Mouse (Mus musculus) kidney, embryonic 15.5 days (tissue): Measurements from ENCODE around the gene Atrnl1. TPM values are rescaled to one million over a fixed set of nuclear protein-coding genes. Genes with fewer than 3 reads are reported as not detected.
"Not testable (repeated sequence)": the region's sequence is repeated elsewhere in the genome, so short reads cannot be mapped to it uniquely, and the experiment has no call there.

Source experiments
- ATAC-seq: fragments of 200-750 bp; cut with Nextera tagmentation; replicated peaks from 2 replicates; pipeline ENCODE4 v1.8.0; 2017; ENCODE audit warnings: moderate TSS enrichment; ENCODE audit not compliant: low FRiP score
- H3K27ac ChIP-seq: fragments of 300-500 bp; sonication (generic); 2 replicates; pipeline ENCODE4 v1.5.1; 2015; ENCODE audit warnings: mild to moderate bottlenecking, inconsistent platforms
- H3K27me3 ChIP-seq: fragments of 300-500 bp; sonication (generic); 2 replicates; pipeline ENCODE4 v1.6.1; 2015; ENCODE audit warnings: inconsistent platforms
- H3K36me3 ChIP-seq: fragments of 300-500 bp; sonication (generic); 2 replicates; pipeline ENCODE4 v1.6.1; 2015; ENCODE audit warnings: inconsistent platforms
- H3K4me1 ChIP-seq: fragments of 300-500 bp; sonication (generic); 2 replicates; pipeline ENCODE4 v1.6.1; 2015; ENCODE audit warnings: inconsistent platforms
- H3K4me2 ChIP-seq: fragments of 300-500 bp; sonication (generic); 2 replicates; pipeline ENCODE4 v1.6.1; 2015; ENCODE audit warnings: moderate library complexity, mild to moderate bottlenecking, inconsistent platforms
- H3K4me3 ChIP-seq: fragments of 300-500 bp; sonication (generic); replicated peaks from 2 replicates; pipeline ENCODE4 v1.5.1; 2015; ENCODE audit warnings: mild to moderate bottlenecking, inconsistent platforms
- H3K9ac ChIP-seq: fragments of 300-500 bp; sonication (generic); 2 replicates; pipeline ENCODE4 v1.6.1; 2015; ENCODE audit warnings: mild to moderate bottlenecking, inconsistent platforms
- H3K9me3 ChIP-seq: fragments of 300-500 bp; sonication (generic); replicated peaks from 2 replicates; pipeline ENCODE4 v1.6.1; 2016; ENCODE audit warnings: inconsistent platforms
- WGBS: fragments of 180-500 bp; shearing (Covaris S2); methylation state at CpG from one replicate; pipeline ENCODE4 v1.1.7; 2015; ENCODE audit warnings: mixed read lengths; 5-methylcytosine and 5-hydroxymethylcytosine counted together
- polyA plus RNA-seq: library from polyadenylated mRNA; unstranded; fragments of >200 nt; fragmentation: Nextera tagmentation; extraction: Ambion mirVana; gene quantifications from 2 replicates; pipeline ENCODE4 v1.2.1, GENCODE M21; 2015

The Atrnl1 gene
- polyA plus RNA-seq, 1 experiment from 2014 or later: 9.2 TPM

DNA sequence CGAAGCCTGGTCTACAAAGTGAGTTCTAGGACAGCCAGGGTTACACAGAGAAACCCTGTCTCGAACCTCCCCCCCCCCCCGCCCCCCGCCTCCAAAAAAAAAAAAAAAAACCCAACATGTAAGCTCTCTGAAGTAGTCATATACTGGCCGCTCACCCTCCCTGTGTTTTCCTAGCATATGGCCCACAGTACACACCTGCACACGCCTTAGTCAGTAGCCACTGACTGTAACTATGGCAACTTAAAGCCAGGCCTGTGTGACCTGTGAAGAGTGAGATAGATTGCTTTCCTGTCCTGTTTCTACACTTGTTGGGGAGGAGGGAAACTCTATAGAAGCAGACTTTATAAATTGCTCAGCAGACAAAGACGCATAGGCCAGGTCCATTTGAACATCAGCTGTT lies 239.1 kb downstream of the Atrnl1 start:
- no peak for ATAC-seq
- Histone ChIP-seq H3K9ac (no peak overlapping the region), H3K36me3 (0 out of 2 replicates have a peak, but pooled peaks cover 12% of the 10 kb centered on the region), H3K27me3 (no peaks in the 10 kb centered on the region), H3K4me1 (no peaks in the 10 kb centered on the region), H3K9me3 (peaks cover 3% of the 10 kb centered on the region; the same call in 1 of the 2 replicates), H3K4me2 (no peak overlapping the region), H3K27ac (no peak overlapping the region), H3K4me3 (no peak overlapping the region)
- WGBS: 70% methylated on average over 7 of the region's 7 CpGs

- 91% methylated on average over 4 of the region's 4 CpGs for WGBS
These were observed 257.5 kb downstream of the Atrnl1 start for GRCm38 (mm10) chr19:57868350-57868749.

GRCm38 (mm10) chr19:57870871-57871270 lies 260.0 kb downstream of the Atrnl1 start:
- H3K4me2 ChIP-seq: no peak overlapping the region
- 65% methylated on average over 13 of the region's 13 CpGs for WGBS
- no peak for ATAC-seq

More at GRCm38 (mm10) chr19:57868350-57868749, 257.5 kb downstream of the Atrnl1 start:
- no peak for ATAC-seq
- no peak overlapping the region for H3K4me3 ChIP-seq
- no peak overlapping the region for H3K4me2 ChIP-seq
- H3K4me1 ChIP-seq: no peaks in the 10 kb centered on the region
- no peaks in the 10 kb centered on the region for H3K27me3 ChIP-seq
- H3K9ac ChIP-seq: no peak overlapping the region
- no peaks in the 10 kb centered on the region for H3K9me3 ChIP-seq
- H3K27ac ChIP-seq: no peak overlapping the region
- no peaks in the 10 kb centered on the region for H3K36me3 ChIP-seq

DNA sequence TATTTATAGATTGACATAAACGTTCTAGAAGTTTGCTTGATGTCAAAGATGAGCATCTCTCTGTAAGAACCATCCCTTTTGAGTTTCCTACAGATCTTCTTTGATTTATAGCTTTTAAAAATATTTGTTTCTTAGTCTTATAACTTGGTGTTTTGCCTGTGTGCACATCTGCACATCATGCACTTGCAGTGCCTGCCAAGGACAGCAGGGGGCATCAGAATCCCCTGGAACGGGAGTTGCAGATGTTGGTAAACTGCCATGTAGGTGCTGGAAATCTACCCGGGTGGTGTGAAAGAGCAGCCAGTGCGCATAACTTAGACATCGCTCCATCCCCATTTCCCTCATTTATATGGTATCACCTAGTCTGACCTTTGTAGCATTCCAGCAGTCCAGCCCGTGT lies 265.2 kb downstream of the Atrnl1 start:
- 88% methylated on average over 6 of the region's 6 CpGs for WGBS

More at GRCm38 (mm10) chr19:57870871-57871270, 260.0 kb downstream of the Atrnl1 start:
- Histone ChIP-seq H3K27ac (no peak overlapping the region), H3K9me3 (no peaks in the 10 kb centered on the region), H3K4me1 (no peaks in the 10 kb centered on the region), H3K27me3 (no peaks in the 10 kb centered on the region), H3K9ac (no peak overlapping the region), H3K4me3 (no peak overlapping the region), H3K36me3 (no peaks in the 10 kb centered on the region)

GRCm38 (mm10) chr19:57877343-57877742 lies 266.5 kb downstream of the Atrnl1 start:
- Histone ChIP-seq H3K27me3 (no peaks in the 10 kb centered on the region), H3K4me1 (peaks cover 21% of the 10 kb centered on the region), H3K9me3 (no peaks in the 10 kb centered on the region), H3K9ac (no peak overlapping the region), H3K36me3 (0 out of 2 replicates have a peak, but pooled peaks cover 4% of the 10 kb centered on the region), H3K27ac (no peak overlapping the region), H3K4me2 (no peak overlapping the region), H3K4me3 (no peak overlapping the region)
- no peak for ATAC-seq
- WGBS: 94% methylated on average over 4 of the region's 4 CpGs

More for the DNA sequence above, 265.2 kb downstream of the Atrnl1 start:
- peaks cover 21% of the 10 kb centered on the region for H3K4me1 ChIP-seq
- no peak overlapping the region for H3K9ac ChIP-seq
- no peaks in the 10 kb centered on the region for H3K9me3 ChIP-seq
- H3K4me2 ChIP-seq: no peak overlapping the region
- 0 out of 2 replicates have a peak, but pooled peaks cover 4% of the 10 kb centered on the region for H3K36me3 ChIP-seq
- H3K27me3 ChIP-seq: no peaks in the 10 kb centered on the region
- no peak for ATAC-seq
- H3K4me3 ChIP-seq: no peak overlapping the region
- no peak overlapping the region for H3K27ac ChIP-seq

DNA sequence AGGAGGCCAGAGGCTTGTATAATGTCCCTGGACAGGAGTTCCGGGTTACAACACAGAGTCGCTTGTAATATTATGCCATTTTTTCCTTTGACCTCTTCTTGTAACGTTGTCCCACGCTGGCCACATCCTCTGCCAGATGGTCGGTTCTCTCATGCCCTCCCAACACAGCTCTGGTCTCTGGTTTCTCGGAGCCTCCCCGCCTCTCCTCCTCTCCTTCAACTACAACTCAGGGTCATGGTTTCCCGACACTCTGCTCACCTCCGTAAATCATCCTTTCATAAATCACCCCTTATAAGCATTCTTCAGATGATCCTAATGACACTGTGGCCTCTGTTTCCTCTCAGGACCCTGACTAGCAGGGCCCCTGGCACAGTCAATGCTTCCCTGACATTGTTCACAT lies 267.7 kb downstream of the Atrnl1 start:
- peak; percentile 58 for ATAC-seq
- 31% methylated on average over 9 of the region's 9 CpGs for WGBS
- H3K9me3 ChIP-seq: no peaks in the 10 kb centered on the region
- H3K4me3 ChIP-seq: no peak overlapping the region
- no peak overlapping the region for H3K27ac ChIP-seq
- 0 out of 2 replicates have a peak, but pooled peaks cover 4% of the 10 kb centered on the region for H3K36me3 ChIP-seq
- H3K9ac ChIP-seq: no peak overlapping the region
- peaks cover 21% of the 10 kb centered on the region for H3K4me1 ChIP-seq
- no peaks in the 10 kb centered on the region for H3K27me3 ChIP-seq
- no peak overlapping the region for H3K4me2 ChIP-seq

DNA sequence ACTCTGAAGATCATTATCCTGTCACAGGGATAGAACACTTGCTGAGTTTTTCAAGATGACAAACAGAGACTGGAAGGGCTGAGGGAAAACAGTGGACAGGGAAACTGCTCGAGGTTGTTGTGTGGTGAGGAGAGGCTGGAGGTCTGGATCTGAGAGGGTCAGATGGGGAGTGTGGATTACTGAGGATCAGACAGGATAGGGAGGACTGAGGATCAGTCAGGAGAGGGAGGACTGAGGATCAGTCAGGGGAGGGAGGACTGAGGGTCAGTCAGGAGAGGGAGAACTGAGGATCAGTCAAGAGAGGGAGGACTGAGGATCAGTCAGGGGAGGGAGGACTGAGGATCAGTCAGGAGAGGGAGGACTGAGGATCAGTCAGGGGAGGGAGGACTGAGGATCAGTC lies 269.0 kb downstream of the Atrnl1 start:
- H3K27me3 ChIP-seq: not testable (repeated sequence)

GRCm38 (mm10) chr19:57881927-57882326 lies 271.1 kb downstream of the Atrnl1 start:
- WGBS: 88% methylated on average over 7 of the region's 7 CpGs
- no peaks in the 10 kb centered on the region for H3K36me3 ChIP-seq
- H3K27ac ChIP-seq: no peak overlapping the region
- no peak overlapping the region for H3K9ac ChIP-seq
- no peaks in the 10 kb centered on the region for H3K9me3 ChIP-seq
- no peak overlapping the region for H3K4me2 ChIP-seq
- peaks cover 24% of the 10 kb centered on the region for H3K4me1 ChIP-seq
- no peaks in the 10 kb centered on the region for H3K27me3 ChIP-seq
- H3K4me3 ChIP-seq: no peak overlapping the region
- no peak for ATAC-seq

More for the DNA sequence above, 269.0 kb downstream of the Atrnl1 start:
- 22% methylated on average over 1 of the region's 1 CpGs for WGBS
- not testable (repeated sequence) for H3K27ac ChIP-seq, H3K4me3 ChIP-seq, H3K9ac ChIP-seq, H3K9me3 ChIP-seq, H3K36me3 ChIP-seq, H3K4me2 ChIP-seq, ATAC-seq
- peaks cover 21% of the 10 kb centered on the region for H3K4me1 ChIP-seq

DNA sequence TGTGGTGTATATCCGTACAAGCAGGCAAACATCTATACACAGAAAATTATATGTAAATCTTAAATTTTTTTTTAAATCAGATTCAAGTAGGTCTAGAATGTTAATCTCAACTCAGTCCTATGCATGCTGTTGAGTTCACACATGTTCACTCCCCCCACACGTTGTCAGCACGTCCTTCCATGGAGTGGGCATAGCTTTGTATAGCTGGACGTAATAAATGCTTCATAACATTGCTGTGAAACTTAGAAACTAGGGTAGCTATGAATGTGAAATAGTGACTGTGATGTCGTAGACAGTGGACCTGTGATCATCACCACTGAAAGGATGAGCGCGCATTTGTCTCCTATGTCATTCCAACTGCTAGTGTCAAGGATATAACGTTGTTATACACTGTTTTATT lies 278.0 kb downstream of the Atrnl1 start:
- 91% methylated on average over 8 of the region's 8 CpGs for WGBS
- H3K9ac ChIP-seq: no peak overlapping the region
- no peaks in the 10 kb centered on the region for H3K27me3 ChIP-seq
- H3K9me3 ChIP-seq: no peaks in the 10 kb centered on the region
- H3K4me2 ChIP-seq: no peak overlapping the region
- ATAC-seq: no peak
- H3K4me3 ChIP-seq: no peak overlapping the region
- H3K27ac ChIP-seq: no peak overlapping the region
- no peaks in the 10 kb centered on the region for H3K36me3 ChIP-seq
- peaks cover 15% of the 10 kb centered on the region; the same call in 1 of the 2 replicates for H3K4me1 ChIP-seq

- WGBS: 46% methylated on average over 3 of the region's 3 CpGs
- ATAC-seq: no peak
- Histone ChIP-seq H3K27me3 (no peaks in the 10 kb centered on the region), H3K27ac (peak overlapping the region; percentile 27; the same call in 1 of the 2 replicates), H3K36me3 (no peaks in the 10 kb centered on the region), H3K9ac (no peak overlapping the region), H3K4me2 (0 out of 2 replicates have a peak overlapping the region, but pooled peaks have one; percentile 7), H3K4me3 (no peak overlapping the region), H3K4me1 (peaks cover 15% of the 10 kb centered on the region; the same call in 1 of the 2 replicates), H3K9me3 (no peaks in the 10 kb centered on the region)
These were observed 278.9 kb downstream of the Atrnl1 start for GRCm38 (mm10) chr19:57889741-57890140.

DNA sequence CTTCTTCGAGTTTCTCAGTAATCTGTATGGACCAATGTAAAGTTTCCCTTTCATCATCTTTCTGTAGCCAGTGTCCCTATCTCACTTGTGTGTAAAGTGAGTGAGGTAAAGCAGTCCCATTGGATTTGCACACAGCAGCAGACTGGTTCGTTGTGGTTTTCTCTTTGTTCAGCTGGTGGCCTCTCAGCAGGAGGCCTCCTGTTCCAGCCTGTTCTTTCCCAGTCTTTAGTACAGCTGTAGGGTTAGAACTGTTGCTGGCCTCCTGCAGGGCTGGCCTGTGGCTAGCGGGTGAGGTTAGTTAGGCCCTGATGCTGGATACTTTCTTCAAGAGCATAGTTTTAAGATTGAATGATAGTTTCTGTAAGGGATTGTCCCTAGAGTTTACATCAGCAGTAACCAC lies 280.1 kb downstream of the Atrnl1 start:
- H3K4me3 ChIP-seq: no peak overlapping the region
- H3K27ac ChIP-seq: no peak overlapping the region
- peaks cover 15% of the 10 kb centered on the region; the same call in 1 of the 2 replicates for H3K4me1 ChIP-seq
- H3K9me3 ChIP-seq: no peaks in the 10 kb centered on the region
- no peak overlapping the region for H3K4me2 ChIP-seq
- ATAC-seq: no peak
- no peaks in the 10 kb centered on the region for H3K36me3 ChIP-seq
- WGBS: 60% methylated on average over 3 of the region's 3 CpGs
- no peaks in the 10 kb centered on the region for H3K27me3 ChIP-seq
- no peak overlapping the region for H3K9ac ChIP-seq

DNA sequence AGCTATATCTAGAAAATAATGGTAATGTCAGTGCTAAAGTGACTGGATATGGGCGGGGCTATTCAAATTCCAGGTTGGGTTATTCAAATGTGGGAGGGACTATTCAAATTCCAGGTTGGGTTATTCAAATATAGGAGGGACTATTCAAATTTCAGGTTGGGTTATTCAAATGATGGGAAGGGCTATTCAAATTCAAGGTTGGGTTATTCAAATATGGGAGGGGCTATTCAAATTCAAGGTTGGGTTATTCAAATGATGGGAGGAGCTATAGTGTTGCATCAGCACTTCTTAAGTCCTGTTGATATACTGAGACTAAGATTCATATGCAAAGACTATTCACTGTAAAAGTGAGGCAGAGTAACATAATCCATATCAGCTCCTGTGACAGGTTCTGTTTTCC lies 283.4 kb downstream of the Atrnl1 start:
- ATAC-seq: no peak
- peaks cover 6% of the 10 kb centered on the region; the same call in 1 of the 2 replicates for H3K4me1 ChIP-seq
- H3K27ac ChIP-seq: no peak overlapping the region
- H3K9me3 ChIP-seq: no peaks in the 10 kb centered on the region
- H3K9ac ChIP-seq: no peak overlapping the region
- WGBS: 43% methylated on average over 1 of the region's 1 CpGs
- no peak overlapping the region for H3K4me3 ChIP-seq
- H3K27me3 ChIP-seq: no peaks in the 10 kb centered on the region
- no peaks in the 10 kb centered on the region for H3K36me3 ChIP-seq
- no peak overlapping the region for H3K4me2 ChIP-seq

DNA sequence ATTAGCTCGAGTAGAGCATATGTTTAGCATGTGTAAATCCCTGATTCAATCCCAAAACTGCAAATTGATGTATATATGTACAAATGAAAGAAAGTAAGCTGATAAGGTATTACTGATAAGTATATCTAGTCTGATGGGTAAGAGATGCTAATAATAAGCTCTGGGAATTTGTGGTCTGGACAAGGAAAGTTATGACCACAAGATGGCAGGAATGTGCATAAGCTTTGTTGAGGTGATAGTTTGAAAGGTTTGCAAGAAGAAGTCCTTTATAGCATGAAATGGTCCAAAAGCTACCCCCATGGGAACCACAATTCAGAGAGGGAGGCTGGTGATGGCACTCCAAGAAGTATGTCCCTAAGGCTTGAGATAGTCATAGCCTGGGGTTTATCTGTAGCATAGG lies 289.2 kb downstream of the Atrnl1 start:
- 86% methylated on average over 1 of the region's 1 CpGs for WGBS
- no peaks in the 10 kb centered on the region for H3K4me1 ChIP-seq
- no peaks in the 10 kb centered on the region for H3K27me3 ChIP-seq
- no peak overlapping the region for H3K4me2 ChIP-seq
- ATAC-seq: no peak
- H3K9ac ChIP-seq: no peak overlapping the region
- no peaks in the 10 kb centered on the region for H3K9me3 ChIP-seq
- H3K36me3 ChIP-seq: no peaks in the 10 kb centered on the region
- H3K27ac ChIP-seq: no peak overlapping the region
- H3K4me3 ChIP-seq: no peak overlapping the region
